Mouse (Mus musculus) stomach, embryonic 14.5 days (tissue): ENCODE results near the gene Gnptg. TPM values are rescaled to one million over a fixed set of nuclear protein-coding genes. Genes with fewer than 3 reads are reported as not detected.

Experiments
- ATAC-seq: fragments of 200-750 bp; cut with Nextera tagmentation; 2 replicates; pipeline ENCODE4 v1.8.0; 2017; ENCODE audit warnings: low read depth, moderate TSS enrichment; ENCODE audit not compliant: insufficient number of reproducible peaks, insufficient read depth, low FRiP score
- H3K27ac ChIP-seq: fragments of 300-500 bp; sonication (generic); 2 replicates; pipeline ENCODE4 v1.5.1; 2014; ENCODE audit warnings: mild to moderate bottlenecking, low read length, moderate library complexity, mixed read lengths
- H3K27me3 ChIP-seq: fragments of 300-500 bp; sonication (generic); 2 replicates; pipeline ENCODE4 v1.6.1; 2014; ENCODE audit warnings: low read length, control low read depth, mixed read lengths; ENCODE audit not compliant: control insufficient read depth, insufficient read depth
- H3K36me3 ChIP-seq: fragments of 300-500 bp; sonication (generic); 2 replicates; pipeline ENCODE4 v1.6.1; 2014; ENCODE audit warnings: mild to moderate bottlenecking, control low read depth, low read length, moderate library complexity, mixed read lengths; ENCODE audit not compliant: control insufficient read depth, insufficient read depth
- H3K4me1 ChIP-seq: fragments of 300-500 bp; sonication (generic); 2 replicates; pipeline ENCODE4 v1.6.1; 2014; ENCODE audit warnings: low read length, control low read depth, mixed read lengths; ENCODE audit not compliant: control insufficient read depth, insufficient read depth
- H3K4me2 ChIP-seq: fragments of 300-500 bp; sonication (generic); replicated peaks from 2 replicates; pipeline ENCODE4 v1.6.1; 2014; ENCODE audit warnings: low read depth, low read length, control low read depth
- H3K4me3 ChIP-seq: fragments of 300-500 bp; sonication (generic); 2 replicates; pipeline ENCODE4 v1.5.1; 2014; ENCODE audit warnings: low read depth, low read length, control low read depth
- H3K9ac ChIP-seq: fragments of 300-500 bp; sonication (generic); replicated peaks from 2 replicates; pipeline ENCODE4 v1.6.1; 2014; ENCODE audit warnings: low read depth, mild to moderate bottlenecking, control low read depth, low read length, moderate library complexity, mixed read lengths
- H3K9me3 ChIP-seq: fragments of 300-500 bp; sonication (generic); 2 replicates; pipeline ENCODE4 v1.6.1; 2016; ENCODE audit warnings: low read depth, low read length, control low read depth; ENCODE audit not compliant: control insufficient read depth
- WGBS: fragments of 180-500 bp; shearing (Covaris S2); extraction: QIAGEN DNeasy Blood & Tissue Kit; methylation state at CpG from one replicate; pipeline ENCODE4 v1.1.7; 2014; 5-methylcytosine and 5-hydroxymethylcytosine counted together
- polyA plus RNA-seq: library from polyadenylated mRNA; unstranded; fragments of >200 nt; fragmentation: Nextera tagmentation; extraction: Ambion mirVana; gene quantifications from 2 replicates; pipeline ENCODE4 v1.2.1, GENCODE M21; 2014

The Gnptg gene
- polyA plus RNA-seq, 1 experiment from 2014 or later: 44.3 TPM

DNA sequence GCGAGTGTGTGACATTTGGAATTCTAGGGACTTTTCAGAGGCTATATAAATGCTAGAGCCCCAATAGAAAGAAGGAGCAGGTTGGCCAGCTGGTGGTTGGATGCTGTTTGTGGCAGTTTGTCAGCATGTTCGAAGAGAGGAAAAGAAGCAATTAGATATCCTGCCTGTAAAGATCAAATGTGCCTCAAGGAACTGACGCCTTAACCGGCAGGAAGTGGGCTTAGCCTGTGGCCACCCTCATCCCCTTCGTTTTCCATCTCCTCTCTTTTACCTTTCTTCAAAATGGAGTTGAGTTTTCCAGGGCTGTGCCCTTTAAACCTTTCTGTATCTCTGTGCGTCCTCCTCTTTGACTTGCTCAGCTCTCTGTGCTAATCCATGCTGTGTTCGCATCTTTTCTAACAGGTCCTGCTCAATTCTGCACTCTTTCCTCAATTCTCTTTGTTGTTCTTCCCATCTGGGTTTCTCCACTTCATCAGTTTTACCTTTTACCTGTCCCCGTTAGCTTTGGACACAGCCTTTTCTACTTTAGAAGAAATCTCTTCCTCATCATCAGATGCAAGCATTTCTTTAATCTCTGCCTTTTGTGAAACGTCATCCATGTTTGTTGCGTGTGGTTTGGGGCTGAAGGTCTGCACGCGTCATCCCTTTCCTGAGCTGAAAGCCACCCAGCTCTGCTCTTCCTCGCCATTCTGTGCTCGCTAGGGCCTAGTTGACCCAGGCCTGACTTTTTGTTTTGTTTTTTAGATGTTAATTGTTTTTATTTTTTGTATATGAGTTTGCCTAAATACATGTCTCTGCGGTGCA, 20.2 kb downstream of the Gnptg start:
- H3K27me3 ChIP-seq: no peaks in the 10 kb centered on the region
- no peak overlapping the region for H3K9ac ChIP-seq
- ATAC-seq: no peak
- H3K9me3 ChIP-seq: no peaks in the 10 kb centered on the region
- no peak overlapping the region for H3K4me2 ChIP-seq
- no peak overlapping the region for H3K27ac ChIP-seq
- H3K4me1 ChIP-seq: peaks cover 4% of the 10 kb centered on the region; the same call in 1 of the 2 replicates
- H3K4me3 ChIP-seq: no peak overlapping the region
- 93% methylated on average over 15 of the region's 15 CpGs for WGBS
- H3K36me3 ChIP-seq: peaks cover 20% of the 10 kb centered on the region

DNA sequence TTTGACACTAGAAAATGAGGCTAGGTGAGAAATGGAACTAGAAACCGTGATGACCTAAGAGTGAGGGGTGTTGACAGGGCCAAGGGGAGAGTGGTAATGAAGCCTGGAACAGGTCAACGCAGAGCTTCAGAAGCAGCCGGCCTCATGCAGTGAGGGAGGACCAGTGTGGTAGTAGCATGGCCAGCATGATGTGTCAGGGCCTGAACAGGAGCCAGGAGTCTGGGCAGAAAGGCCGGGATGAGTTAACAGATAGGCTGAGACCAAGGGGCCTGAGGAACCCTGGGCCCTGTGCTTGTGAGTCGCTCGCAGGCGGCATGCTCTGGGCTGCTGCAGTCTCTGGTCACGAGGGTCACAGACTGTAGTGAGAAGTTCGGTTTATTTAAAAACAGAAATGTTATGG, 21.0 kb downstream of the Gnptg start:
- WGBS: 90% methylated on average over 9 of the region's 9 CpGs
- H3K9me3 ChIP-seq: no peaks in the 10 kb centered on the region
- H3K4me1 ChIP-seq: peaks cover 4% of the 10 kb centered on the region; the same call in 1 of the 2 replicates
- no peak overlapping the region for H3K4me2 ChIP-seq
- no peaks in the 10 kb centered on the region for H3K27me3 ChIP-seq
- no peak for ATAC-seq
- H3K36me3 ChIP-seq: peaks cover 23% of the 10 kb centered on the region
- H3K9ac ChIP-seq: no peak overlapping the region
- H3K27ac ChIP-seq: no peak overlapping the region
- no peak overlapping the region for H3K4me3 ChIP-seq

DNA sequence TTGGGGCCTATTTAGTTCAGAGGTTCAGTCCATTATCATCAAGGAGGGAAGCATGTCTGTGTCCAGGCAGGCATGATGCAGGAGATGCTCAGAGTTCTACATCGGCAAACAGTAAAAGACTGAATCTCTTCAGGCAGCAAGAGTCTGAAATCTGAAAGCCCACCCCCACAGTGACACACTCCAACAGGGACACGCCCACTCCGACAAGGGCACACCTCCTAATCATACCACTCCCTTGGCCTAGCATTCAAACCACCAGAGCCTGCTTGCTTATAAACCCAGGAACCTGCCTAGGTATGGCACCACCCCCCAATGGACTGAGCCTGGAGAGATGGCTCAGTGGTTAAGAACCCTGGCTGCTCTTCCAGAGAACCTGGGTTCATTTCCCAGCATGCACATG, 24.5 kb downstream of the Gnptg start:
- ATAC-seq: no peak
- Histone ChIP-seq H3K9ac (no peak overlapping the region), H3K36me3 (peaks cover 38% of the 10 kb centered on the region), H3K27me3 (no peaks in the 10 kb centered on the region), H3K4me3 (no peak overlapping the region), H3K27ac (no peak overlapping the region), H3K4me2 (no peak overlapping the region), H3K9me3 (no peaks in the 10 kb centered on the region), H3K4me1 (no peaks in the 10 kb centered on the region)
- WGBS: 82% methylated on average over 3 of the region's 3 CpGs

GRCm38 (mm10) chr17:25211705-25212104, 28.2 kb downstream of the Gnptg start:
- ATAC-seq: no peak
- H3K9ac ChIP-seq: no peak overlapping the region
- H3K9me3 ChIP-seq: no peaks in the 10 kb centered on the region
- H3K27me3 ChIP-seq: no peaks in the 10 kb centered on the region
- peaks cover 58% of the 10 kb centered on the region for H3K36me3 ChIP-seq
- H3K27ac ChIP-seq: no peak overlapping the region
- no peak overlapping the region for H3K4me2 ChIP-seq
- no peaks in the 10 kb centered on the region for H3K4me1 ChIP-seq
- H3K4me3 ChIP-seq: no peak overlapping the region
- 88% methylated on average over 4 of the region's 4 CpGs for WGBS

GRCm38 (mm10) chr17:25210680-25211466, 29.1 kb downstream of the Gnptg start:
- Histone ChIP-seq H3K4me1 (no peaks in the 10 kb centered on the region), H3K27ac (no peak overlapping the region), H3K9ac (no peak overlapping the region), H3K9me3 (no peaks in the 10 kb centered on the region), H3K36me3 (peaks cover 58% of the 10 kb centered on the region), H3K4me2 (no peak overlapping the region), H3K27me3 (no peaks in the 10 kb centered on the region), H3K4me3 (no peak overlapping the region)
- WGBS: 84% methylated on average over 15 of the region's 15 CpGs
- ATAC-seq: no peak

DNA sequence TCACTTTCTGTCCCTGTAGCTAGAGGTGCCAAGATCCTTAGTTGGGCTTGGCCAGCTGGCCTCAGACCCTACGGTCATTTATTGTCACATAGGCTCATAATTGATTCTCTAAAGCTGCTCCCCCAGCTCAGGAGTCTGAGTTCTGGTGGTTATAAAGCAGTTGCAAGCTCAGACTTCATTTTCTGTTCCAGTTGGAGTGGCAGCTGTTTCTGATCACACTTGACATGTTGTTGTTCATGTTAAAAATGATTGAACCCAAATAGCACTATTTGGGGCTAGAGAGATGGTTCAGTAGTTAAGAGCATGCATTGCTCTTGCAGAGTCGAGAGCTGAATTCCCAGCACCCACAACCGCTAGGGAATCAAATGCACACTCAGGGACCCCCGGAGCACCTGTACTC, 29.9 kb downstream of the Gnptg start:
- Histone ChIP-seq H3K4me1 (no peaks in the 10 kb centered on the region), H3K4me3 (no peak overlapping the region), H3K27me3 (no peaks in the 10 kb centered on the region), H3K9me3 (no peaks in the 10 kb centered on the region), H3K4me2 (no peak overlapping the region), H3K9ac (no peak overlapping the region), H3K27ac (no peak overlapping the region), H3K36me3 (peaks cover 63% of the 10 kb centered on the region)
- no peak for ATAC-seq
- 81% methylated on average over 4 of the region's 4 CpGs for WGBS

- no peak overlapping the region for H3K4me3 ChIP-seq
- no peaks in the 10 kb centered on the region for H3K9me3 ChIP-seq
- H3K4me2 ChIP-seq: no peak overlapping the region
- peaks cover 58% of the 10 kb centered on the region for H3K36me3 ChIP-seq
- no peak overlapping the region for H3K27ac ChIP-seq
- ATAC-seq: no peak
- no peak overlapping the region for H3K9ac ChIP-seq
- H3K4me1 ChIP-seq: no peaks in the 10 kb centered on the region
- no peaks in the 10 kb centered on the region for H3K27me3 ChIP-seq
- WGBS: 94% methylated on average over 4 of the region's 4 CpGs
Measured at GRCm38 (mm10) chr17:25202401-25202800, 37.5 kb downstream of the Gnptg start.

DNA sequence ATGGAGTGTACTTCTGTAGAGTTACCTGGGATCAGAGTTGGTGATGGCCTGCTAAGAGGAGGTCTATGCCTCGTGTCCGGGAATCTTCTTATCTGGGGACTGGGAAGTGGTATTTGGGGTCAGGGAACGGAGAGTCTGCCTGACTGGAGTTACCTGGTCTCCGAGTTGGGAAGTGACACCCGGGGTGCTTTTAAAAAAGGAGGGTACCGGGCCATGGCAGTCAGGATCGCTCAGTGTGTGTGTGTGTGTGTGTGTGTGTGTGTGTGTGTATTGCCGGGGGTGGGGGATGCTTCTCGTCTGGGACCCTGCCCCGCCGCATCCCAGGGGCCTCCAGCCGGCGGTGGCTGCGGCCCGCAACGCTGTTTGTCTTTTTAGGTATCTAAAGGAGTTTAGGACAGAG, 50.8 kb downstream of the Gnptg start:
- Histone ChIP-seq H3K4me3 (peak overlapping the region; percentile 95), H3K27me3 (no peaks in the 10 kb centered on the region), H3K9me3 (no peaks in the 10 kb centered on the region), H3K27ac (no peak overlapping the region), H3K36me3 (peaks cover 16% of the 10 kb centered on the region), H3K4me1 (peaks cover 9% of the 10 kb centered on the region), H3K9ac (peak overlapping the region; percentile 84), H3K4me2 (peak overlapping the region; percentile 82)
- 7% methylated on average over 15 of the region's 16 CpGs for WGBS
- no peak for ATAC-seq
